Comparison of ENCODE assay signal across 8 mouse cellular contexts in genomic region chr6:81660478-81661395, GRCm38 (mm10).
DNase-seq lines count a peak whose midpoint lies in the region; ATAC-seq and TF ChIP-seq lines count a peak whose summit lies in the region.

No protein-coding gene starts in this region.

- H3K36me3 ChIP-seq in heart, embryonic 11.5 days (ENCODE audit: control insufficient read depth, insufficient read depth, low read length) = no peaks in the 10 kb centered on the region
- no peaks in the 10 kb centered on the region for H3K36me3 ChIP-seq in midbrain, embryonic 10.5 days
- H3K36me3 ChIP-seq in kidney, adult 2 months (ENCODE audit: control insufficient read depth, insufficient read depth, low read length) = no peaks in the 10 kb centered on the region

- TF ChIP-seq CTCF in cortical plate, adult 2 months (IDR thresholded peaks at IDR 0.05; ENCODE audit: extremely low read depth, insufficient read depth, low read length) = no peak
- no peak for TF ChIP-seq CTCF in kidney, adult 2 months (conservative IDR thresholded peaks at IDR 0.05; ENCODE audit: insufficient read depth, insufficient read length, low read depth, low read length)

- WGBS in heart, embryonic 11.5 days (ENCODE audit: insufficient replicate concordance) = 70% methylated on average over 17 of the region's 17 CpGs
- WGBS in midbrain, embryonic 10.5 days = 55% methylated on average over 17 of the region's 17 CpGs
- 71% methylated on average over 17 of the region's 17 CpGs for WGBS in kidney, adult 2 months

- H3K4me1 ChIP-seq in heart, embryonic 11.5 days (ENCODE audit: control insufficient read depth, insufficient read depth, low read length) = no peaks in the 10 kb centered on the region
- peaks cover 5% of the 10 kb centered on the region; the same call in 1 of the 2 replicates for H3K4me1 ChIP-seq in cortical plate, adult 2 months (ENCODE audit: control insufficient read depth, insufficient read depth, low read length)
- peaks cover 19% of the 10 kb centered on the region for H3K4me1 ChIP-seq in midbrain, embryonic 10.5 days
- no peaks in the 10 kb centered on the region for H3K4me1 ChIP-seq in kidney, adult 2 months (ENCODE audit: control insufficient read depth, insufficient read depth, low read length)

- peak; percentile 8 to 45 for DNase-seq in heart, adult 18-20 months
- DNase-seq in heart, postnatal 4 days = peak; percentile 9
- DNase-seq in midbrain, embryonic 10.5 days (ENCODE audit: low spot score) = peak; percentile 31
- DNase-seq in B cell, adult 2 months = no peak
- no peak for DNase-seq in kidney, adult 2 months
- no peak for DNase-seq in urinary bladder, postnatal 10 days (ENCODE audit: low spot score)

- no peak overlapping the region for H3K9ac ChIP-seq in heart, embryonic 11.5 days (ENCODE audit: low read depth, low read length)

- TF ChIP-seq POLR2A in cortical plate, adult 2 months (IDR thresholded peaks at IDR 0.05; ENCODE audit: extremely low read depth, insufficient read depth, low read length) = no peak
- no peak for TF ChIP-seq POLR2A in kidney, adult 2 months (IDR thresholded peaks at IDR 0.05; ENCODE audit: low read depth, low read length)

- H3K4me2 ChIP-seq in heart, embryonic 11.5 days = no peak overlapping the region; the same call in 1 of the 2 replicates

- no peak overlapping the region for H3K27ac ChIP-seq in heart, embryonic 11.5 days (ENCODE audit: low read depth, low read length)
- H3K27ac ChIP-seq in cortical plate, adult 2 months (ENCODE audit: insufficient read depth, low read length) = peak overlapping the region; percentile 31
- peak overlapping the region; percentile 79 for H3K27ac ChIP-seq in midbrain, embryonic 10.5 days (replicated peaks)
- no peak overlapping the region for H3K27ac ChIP-seq in kidney, adult 2 months (ENCODE audit: insufficient read depth, low read depth, low read length)

- ATAC-seq in heart, embryonic 11.5 days (replicated peaks; ENCODE audit: insufficient number of reproducible peaks, low FRiP score, low TSS enrichment) = no peak

- H3K4me3 ChIP-seq in heart, embryonic 11.5 days (ENCODE audit: low read depth, low read length) = no peak overlapping the region
- no peak overlapping the region for H3K4me3 ChIP-seq in cortical plate, adult 2 months (ENCODE audit: insufficient read depth, low read length)
- H3K4me3 ChIP-seq in midbrain, embryonic 10.5 days = no peak overlapping the region
- no peak overlapping the region for H3K4me3 ChIP-seq in kidney, adult 2 months (ENCODE audit: insufficient read depth, low read depth, low read length)

- no peaks in the 10 kb centered on the region for H3K9me3 ChIP-seq in heart, embryonic 11.5 days (replicated peaks; ENCODE audit: control insufficient read depth, low read length)
- no peaks in the 10 kb centered on the region for H3K9me3 ChIP-seq in midbrain, embryonic 10.5 days (replicated peaks)

- no peaks in the 10 kb centered on the region for H3K27me3 ChIP-seq in heart, embryonic 11.5 days (ENCODE audit: control insufficient read depth, insufficient read depth, low read length)
- H3K27me3 ChIP-seq in midbrain, embryonic 10.5 days (ENCODE audit: low read depth, poor library complexity, severe bottlenecking) = no peaks in the 10 kb centered on the region
- H3K27me3 ChIP-seq in kidney, adult 2 months (replicated peaks; ENCODE audit: control insufficient read depth, insufficient read depth, low read length) = no peaks in the 10 kb centered on the region

Comparison
In these comparisons a context has a peak if more than half of its experiments do, and no peak if none do; other contexts are left out.
1. DNase-seq: peak in heart, adult 18-20 months (2 of 2), heart, postnatal 4 days (single experiment) and midbrain, embryonic 10.5 days (single experiment); none in B cell, adult 2 months (0 of 2), kidney, adult 2 months (single experiment) and urinary bladder, postnatal 10 days (single experiment).
2. H3K27ac ChIP-seq: peak in cortical plate, adult 2 months (single experiment) and midbrain, embryonic 10.5 days (single experiment); none in heart, embryonic 11.5 days (single experiment) and kidney, adult 2 months (single experiment).